Mouse (Mus musculus): ENCODE measurements around the gene L1cam. TPM values are rescaled to one million over a fixed set of nuclear protein-coding genes. Genes with fewer than 3 reads are reported as not detected.

The L1cam gene
- total and polyA plus RNA-seq, 3 experiments, result 0.23 to 0.49 (median 0.30) TPM

GRCm38 (mm10) chrX:73930402-73931062 is 34.6 kb upstream of the L1cam start, which contains the start of gene Renbp (continued):
- TF ChIP-seq ELF1 (IDR thresholded peaks at IDR 0.05; ENCODE audit: low read depth, low read length) (no peak), UBTF (IDR thresholded peaks at IDR 0.05; ENCODE audit: low read depth, low read length) (no peak), POLR2AphosphoS2 (IDR thresholded peaks at IDR 0.05; ENCODE audit: low read depth, low read length) (no peak), TCF12 (IDR thresholded peaks at IDR 0.05; ENCODE audit: low read depth, low read length) (no peak), MAFK (IDR thresholded peaks at IDR 0.05; ENCODE audit: insufficient replicate concordance, low read length) (no peak), POLR2A (IDR thresholded peaks at IDR 0.05; ENCODE audit: low read depth, low read length) (peak; percentile 71), IRF4 (IDR thresholded peaks at IDR 0.05; ENCODE audit: low read depth, low read length) (no peak)

DNA sequence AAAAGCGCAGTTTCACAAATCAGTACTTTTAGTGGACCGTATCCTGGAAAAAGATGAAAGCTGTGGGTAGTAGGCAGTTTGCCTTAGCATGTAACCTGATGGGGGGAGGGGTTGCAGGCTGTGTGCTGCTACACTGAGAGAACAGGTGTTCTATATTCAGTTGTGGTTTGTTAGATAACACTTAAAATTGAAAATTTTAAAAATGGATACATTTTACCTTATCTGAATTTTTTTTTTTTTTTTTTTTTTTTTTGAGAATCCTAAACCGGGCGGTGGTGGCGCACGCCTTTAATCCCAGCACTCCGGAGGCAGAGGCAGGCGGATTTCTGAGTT is 26.6 kb upstream of the L1cam start:
- DNase-seq (ENCODE audit: extremely low read depth), result no peak

GRCm38 (mm10) chrX:73921823-73922549 is 26.1 kb upstream of the L1cam start, which contains the start of the genes Arhgap4 and Naa10:
TSS of gene Arhgap4 (minus strand) at chrX:73921870.
TSS of gene Naa10 (minus strand) at chrX:73921944.
- peaks cover 16% of the 10 kb centered on the region for H3K79me2 ChIP-seq (replicated peaks; ENCODE audit: control insufficient read depth, extremely low read depth, insufficient read depth, poor library complexity, severe bottlenecking)
- no peaks in the 10 kb centered on the region for H3K9me3 ChIP-seq (replicated peaks; ENCODE audit: low read length)
- in situ Hi-C loops (cut with MboI; ENCODE audit: low pct_ligation_motif_present, low pct_unique_long_range_greater_than_20kb, low sequenced_read_pairs) (no loop called here), dilution Hi-C loops (cut with MboI; ENCODE audit: extremely low pct_ligation_motif_present, extremely low pct_unique_long_range_greater_than_20kb, low sequenced_read_pairs) (no loop called here)
- no peaks in the 10 kb centered on the region for H3K27me3 ChIP-seq (replicated peaks)
- H3K4me1 ChIP-seq (ENCODE audit: control insufficient read depth in 1 of 2, insufficient read depth in 2 of 2), result peaks cover 2 to 18% of the 10 kb centered on the region in 2 experiments; a peak in 2 of 4 replicates
- peak; percentile 82 for DNase-seq (ENCODE audit: extremely low read depth)
- peak within 1 kb of the TSS; percentile 66 to 92 (median 66) for H3K4me3 ChIP-seq (replicated peaks in 1 of 3; ENCODE audit: low read depth in 2 of 3, low read length in 2 of 3, poor library complexity in 1 of 3)
- peaks cover 33 to 51% of the 10 kb centered on the region in 2 experiments for H3K36me3 ChIP-seq (replicated peaks in 1 of 2; ENCODE audit: control insufficient read depth in 1 of 2, insufficient read depth in 1 of 2, low read length in 1 of 2)
- peak within 1 kb of the TSS; percentile 63 for H3K27ac ChIP-seq (ENCODE audit: insufficient read depth, low read depth)
- H3K4me2 ChIP-seq (ENCODE audit: insufficient read depth, low read depth, poor library complexity, severe bottlenecking), result peak within 1 kb of the TSS; percentile 95
- H3K9ac ChIP-seq (ENCODE audit: insufficient read depth, low read depth), result peak within 1 kb of the TSS; percentile 57
- TF ChIP-seq TCF12 (IDR thresholded peaks at IDR 0.05; ENCODE audit: low read depth, low read length), result 0 out of 2 replicates have a peak, but pooled peaks have one; percentile 45
- peak; percentile 75; the same call in 1 of the 2 replicates for TF ChIP-seq E2F4 (IDR thresholded peaks at IDR 0.05; ENCODE audit: insufficient replicate concordance, low read depth, low read length)
- TF ChIP-seq USF2 (conservative IDR thresholded peaks at IDR 0.05; ENCODE audit: low read depth, low read length), result no peak
- no peak; the same call in 1 of the 2 replicates for TF ChIP-seq CHD2 (IDR thresholded peaks at IDR 0.05; ENCODE audit: low read length)
- TF ChIP-seq GABPA (IDR thresholded peaks at IDR 0.05; ENCODE audit: insufficient replicate concordance, low read depth, low read length), result no peak
- no peak for TF ChIP-seq BHLHE40 (IDR thresholded peaks at IDR 0.05; ENCODE audit: low read depth, low read length)
- TF ChIP-seq MYC (IDR thresholded peaks at IDR 0.05; ENCODE audit: low read depth, low read length), result peak; percentile 88
- no peak for TF ChIP-seq SMC3 (IDR thresholded peaks at IDR 0.05; ENCODE audit: low read depth, low read length)
- TF ChIP-seq MXI1 (IDR thresholded peaks at IDR 0.05; ENCODE audit: low read depth, low read length), result peak; percentile 87
- peak; percentile 45; the same call in 1 of the 2 replicates for TF ChIP-seq TBP (conservative IDR thresholded peaks at IDR 0.05; ENCODE audit: low read depth, low read length)
- no peak for TF ChIP-seq UBTF (IDR thresholded peaks at IDR 0.05; ENCODE audit: low read depth, low read length)
- 0 out of 2 replicates have a peak, but pooled peaks have one; percentile 60 for TF ChIP-seq KAT2A (IDR thresholded peaks at IDR 0.05; ENCODE audit: insufficient replicate concordance, low read length)
- TF ChIP-seq IRF4 (IDR thresholded peaks at IDR 0.05; ENCODE audit: low read depth, low read length), result no peak
- no peak for TF ChIP-seq PAX5 (IDR thresholded peaks at IDR 0.05; ENCODE audit: low read length)
- TF ChIP-seq HCFC1 (IDR thresholded peaks at IDR 0.05; ENCODE audit: low read depth, low read length), result peak; percentile 68
- TF ChIP-seq POLR2AphosphoS2 (IDR thresholded peaks at IDR 0.05; ENCODE audit: low read depth, low read length), result peak; percentile 87
- TF ChIP-seq EP300 (IDR thresholded peaks at IDR 0.05; ENCODE audit: low read length), result no peak
- TF ChIP-seq MAX (IDR thresholded peaks at IDR 0.05; ENCODE audit: low read length), result peak; percentile 82
- no peak for TF ChIP-seq NRF1 (IDR thresholded peaks at IDR 0.05; ENCODE audit: low read depth, low read length)
- TF ChIP-seq NELFE (IDR thresholded peaks at IDR 0.05; ENCODE audit: low read depth, low read length), result peak; percentile 71
- TF ChIP-seq JUN (IDR thresholded peaks at IDR 0.05; ENCODE audit: insufficient read depth, low read depth, low read length), result no peak
- TF ChIP-seq ZMIZ1 (IDR thresholded peaks at IDR 0.05; ENCODE audit: low read depth, low read length), result peak; percentile 82
- no peak; the same call in 1 of the 2 replicates for TF ChIP-seq MEF2A (IDR thresholded peaks at IDR 0.05; ENCODE audit: borderline replicate concordance, low read depth, low read length)

More for the DNA sequence above, 26.6 kb upstream of the L1cam start:
- Histone ChIP-seq H3K4me2 (ENCODE audit: insufficient read depth, low read depth, poor library complexity, severe bottlenecking) (peak overlapping the region; percentile 19), H3K27me3 (replicated peaks) (no peaks in the 10 kb centered on the region), H3K9me3 (replicated peaks; ENCODE audit: low read length) (no peaks in the 10 kb centered on the region), H3K4me3 (replicated peaks in 1 of 3; ENCODE audit: low read depth in 2 of 3, low read length in 2 of 3, poor library complexity in 1 of 3) (peak overlapping the region; percentile 30 to 92 (median 66)), H3K27ac (ENCODE audit: insufficient read depth, low read depth) (peak overlapping the region; percentile 53), H3K4me1 (ENCODE audit: control insufficient read depth in 1 of 2, insufficient read depth in 2 of 2) (peaks cover 2 to 15% of the 10 kb centered on the region in 2 experiments; a peak in 2 of 4 replicates), H3K9ac (ENCODE audit: insufficient read depth, low read depth) (peak overlapping the region; percentile 25), H3K79me2 (replicated peaks; ENCODE audit: control insufficient read depth, extremely low read depth, insufficient read depth, poor library complexity, severe bottlenecking) (peaks cover 16% of the 10 kb centered on the region), H3K36me3 (replicated peaks in 1 of 2; ENCODE audit: control insufficient read depth in 1 of 2, insufficient read depth in 1 of 2, low read length in 1 of 2) (peaks cover 32 to 49% of the 10 kb centered on the region in 2 experiments)
- no peak for TF ChIP-seq MEF2A (IDR thresholded peaks at IDR 0.05; ENCODE audit: borderline replicate concordance, low read depth, low read length)
- no peak for TF ChIP-seq CHD1 (IDR thresholded peaks at IDR 0.05; ENCODE audit: low read depth, low read length)
- 0 out of 2 replicates have a peak, but pooled peaks have one; percentile 24 for TF ChIP-seq CHD2 (IDR thresholded peaks at IDR 0.05; ENCODE audit: low read length)
- TF ChIP-seq IRF4 (IDR thresholded peaks at IDR 0.05; ENCODE audit: low read depth, low read length), result no peak
- in situ Hi-C loops (cut with MboI; ENCODE audit: low pct_ligation_motif_present, low pct_unique_long_range_greater_than_20kb, low sequenced_read_pairs) (no loop called here), dilution Hi-C loops (cut with MboI; ENCODE audit: extremely low pct_ligation_motif_present, extremely low pct_unique_long_range_greater_than_20kb, low sequenced_read_pairs) (no loop called here)

Measured in CH12.LX (cell line).